Mouse (Mus musculus) neural tube, embryonic 13.5 days (tissue): Measurements from ENCODE around the gene Sp2. TPM values are rescaled to one million over a fixed set of nuclear protein-coding genes. Genes with fewer than 3 reads are reported as not detected.

Experiments
- ATAC-seq: fragments of 200-750 bp; cut with Nextera tagmentation; 2 replicates; pipeline ENCODE4 v1.8.0; 2017; ENCODE audit warnings: low read depth, mild to moderate bottlenecking, moderate TSS enrichment, moderate library complexity
- H3K27ac ChIP-seq: fragments of 300-500 bp; sonication (generic); replicated peaks from 2 replicates; pipeline ENCODE4 v1.5.1; 2015; ENCODE audit warnings: moderate library complexity, mild to moderate bottlenecking, inconsistent platforms
- H3K27me3 ChIP-seq: fragments of 300-500 bp; sonication (generic); 2 replicates; pipeline ENCODE4 v1.6.1; 2015; ENCODE audit warnings: mild to moderate bottlenecking, inconsistent platforms
- H3K36me3 ChIP-seq: fragments of 300-500 bp; sonication (generic); 2 replicates; pipeline ENCODE4 v1.6.1; 2015; ENCODE audit warnings: mild to moderate bottlenecking, inconsistent platforms
- H3K4me1 ChIP-seq: fragments of 300-500 bp; sonication (generic); replicated peaks from 2 replicates; pipeline ENCODE4 v1.6.1; 2015; ENCODE audit warnings: inconsistent platforms
- H3K4me2 ChIP-seq: fragments of 300-500 bp; sonication (generic); 2 replicates; pipeline ENCODE4 v1.6.1; 2015; ENCODE audit warnings: inconsistent platforms, mild to moderate bottlenecking, moderate library complexity
- H3K4me3 ChIP-seq: fragments of 300-500 bp; sonication (generic); 2 replicates; pipeline ENCODE4 v1.5.1; 2015; ENCODE audit warnings: mild to moderate bottlenecking, inconsistent platforms
- H3K9ac ChIP-seq: fragments of 300-500 bp; sonication (generic); 2 replicates; pipeline ENCODE4 v1.6.1; 2015; ENCODE audit warnings: moderate library complexity, mild to moderate bottlenecking, inconsistent platforms
- H3K9me3 ChIP-seq: fragments of 300-500 bp; sonication (generic); 2 replicates; pipeline ENCODE4 v1.6.1; 2016; ENCODE audit warnings: inconsistent platforms
- WGBS: fragments of 180-500 bp; shearing (Covaris S2); methylation state at CpG from one replicate; pipeline ENCODE4 v1.1.7; 2015; 5-methylcytosine and 5-hydroxymethylcytosine counted together
- polyA plus RNA-seq: library from polyadenylated mRNA; unstranded; fragments of >200 nt; fragmentation: Nextera tagmentation; extraction: Ambion mirVana; gene quantifications from 2 replicates; pipeline ENCODE4 v1.2.1, GENCODE M21; 2015

The Sp2 gene
- polyA plus RNA-seq, 1 experiment from 2014 or later, result 15.9 TPM

DNA sequence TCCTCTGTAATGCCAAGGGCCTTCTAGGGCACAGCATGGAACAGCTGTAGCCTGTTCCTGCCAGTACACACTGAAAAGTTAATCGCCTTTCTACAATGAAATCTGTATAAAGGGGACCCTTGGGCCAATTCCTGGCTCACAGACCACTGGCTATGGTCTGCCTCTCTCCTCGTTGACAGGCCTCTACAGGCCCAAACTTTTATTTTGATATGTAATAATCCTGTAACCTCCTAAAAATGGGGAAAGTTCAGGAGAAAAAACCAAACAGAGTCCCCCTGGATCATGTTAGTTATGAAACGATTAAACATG lies 6.4 kb downstream of the Sp2 start:
- Histone ChIP-seq H3K27me3 (no peaks in the 10 kb centered on the region), H3K4me1 (peaks cover 52% of the 10 kb centered on the region)
- 40% methylated on average over 3 of the region's 3 CpGs for WGBS

DNA sequence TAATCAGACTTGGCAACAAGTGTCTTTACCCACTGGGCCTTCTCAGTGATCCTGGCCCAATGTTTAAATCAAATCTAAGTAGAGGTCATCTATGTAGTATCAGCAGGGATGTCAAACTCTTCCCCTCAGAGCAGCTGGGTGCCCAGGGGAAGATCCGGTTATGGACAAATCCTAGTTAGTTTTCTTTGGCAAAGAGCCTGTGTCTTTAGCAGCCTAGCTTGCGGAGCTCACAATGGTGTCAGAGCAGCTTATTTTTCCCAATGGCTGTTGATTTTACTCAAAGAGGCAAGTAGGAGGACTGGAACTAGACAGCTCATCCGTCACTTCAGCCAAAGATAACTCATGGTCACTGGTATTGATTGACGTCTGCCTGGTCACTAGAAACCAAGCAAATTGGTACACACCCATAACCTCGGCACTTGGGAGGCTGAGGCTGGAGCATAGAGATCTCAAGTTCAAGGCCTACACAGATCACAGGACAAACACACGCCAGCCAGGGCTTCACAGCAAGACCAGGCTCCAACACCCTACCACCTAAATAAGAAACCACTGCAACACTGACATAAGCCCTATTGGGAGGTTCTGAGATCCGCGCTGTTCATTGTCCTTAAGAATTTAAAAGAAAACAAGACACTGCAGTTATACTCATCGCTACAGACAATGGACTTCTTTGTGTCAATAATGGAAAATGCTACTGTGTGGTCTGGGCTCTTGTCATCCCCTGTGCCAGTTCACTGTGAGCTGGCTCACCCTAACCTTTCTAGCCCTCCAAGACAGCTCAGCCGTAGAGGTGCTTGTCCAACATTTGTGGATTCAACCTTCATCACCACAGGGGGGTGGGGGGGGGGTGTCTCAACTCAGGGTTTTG lies 7.0 kb downstream of the Sp2 start:
- H3K4me2 ChIP-seq, result peak overlapping the region; percentile 84
- H3K4me3 ChIP-seq, result peak overlapping the region; percentile 85
- H3K27ac ChIP-seq, result peak overlapping the region; percentile 98
- peaks cover 52% of the 10 kb centered on the region for H3K4me1 ChIP-seq
- ATAC-seq, result no peak
- peak overlapping the region; percentile 94 for H3K9ac ChIP-seq
- 70% methylated on average over 10 of the region's 10 CpGs for WGBS
- H3K9me3 ChIP-seq, result no peaks in the 10 kb centered on the region
- H3K27me3 ChIP-seq, result no peaks in the 10 kb centered on the region
- no peaks in the 10 kb centered on the region for H3K36me3 ChIP-seq

More for the DNA sequence above, 6.4 kb downstream of the Sp2 start:
- ATAC-seq, result no peak
- no peaks in the 10 kb centered on the region for H3K9me3 ChIP-seq
- peak overlapping the region; percentile 84 for H3K4me2 ChIP-seq
- H3K4me3 ChIP-seq, result peak overlapping the region; percentile 85
- H3K27ac ChIP-seq, result peak overlapping the region; percentile 98
- H3K36me3 ChIP-seq, result no peaks in the 10 kb centered on the region
- H3K9ac ChIP-seq, result peak overlapping the region; percentile 94

DNA sequence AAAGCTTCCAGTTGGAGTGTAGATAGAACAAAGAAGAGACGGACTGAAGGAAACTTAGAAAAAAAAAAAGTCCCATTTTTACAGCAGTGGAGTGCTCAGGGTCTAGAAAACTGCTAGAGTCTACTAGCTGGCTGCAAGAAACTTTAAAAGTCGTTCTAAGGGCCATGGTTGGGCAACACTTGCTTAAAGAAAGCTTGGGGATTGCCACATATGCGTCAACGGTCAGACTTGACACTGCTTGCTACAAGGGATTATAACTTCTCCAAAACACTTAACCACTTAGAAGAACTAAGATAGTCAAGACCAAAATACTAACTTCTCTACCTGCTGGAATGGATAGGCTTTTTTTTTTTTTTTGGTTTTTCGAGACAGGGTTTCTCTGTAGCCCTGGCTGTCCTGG lies 7.9 kb downstream of the Sp2 start:
- ATAC-seq, result no peak
- Histone ChIP-seq H3K36me3 (no peaks in the 10 kb centered on the region), H3K4me2 (no peak overlapping the region), H3K9me3 (no peaks in the 10 kb centered on the region), H3K4me1 (peaks cover 58% of the 10 kb centered on the region), H3K4me3 (no peak overlapping the region), H3K9ac (no peak overlapping the region), H3K27me3 (no peaks in the 10 kb centered on the region), H3K27ac (no peak overlapping the region)
- 88% methylated on average over 5 of the region's 5 CpGs for WGBS

DNA sequence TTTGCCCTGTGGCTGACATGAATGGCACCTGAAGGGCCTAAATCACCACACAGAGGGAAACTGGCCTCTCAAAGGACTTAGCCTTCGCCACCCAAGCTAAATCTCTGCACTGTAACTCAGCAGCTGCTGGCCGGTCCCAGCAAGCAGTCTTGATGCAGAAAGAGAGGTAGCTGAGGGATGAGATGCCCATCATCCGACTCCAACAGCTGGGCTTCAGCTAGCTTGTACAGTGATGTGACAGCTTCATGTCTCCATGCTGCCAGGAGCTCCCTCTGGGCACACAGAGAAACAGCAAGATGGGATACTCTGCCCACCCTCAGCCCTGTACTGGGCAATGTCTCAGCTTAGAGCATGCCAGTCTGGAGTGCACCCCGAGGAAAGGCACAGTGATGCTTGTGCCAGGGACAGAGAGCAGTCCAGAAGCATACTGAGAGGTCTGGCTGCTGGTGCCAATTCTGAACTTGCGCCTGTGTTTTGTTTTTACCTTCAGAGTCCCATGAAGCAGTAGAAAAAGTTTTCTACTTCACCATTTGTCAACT lies 9.3 kb downstream of the Sp2 start:
- ATAC-seq, result no peak
- Histone ChIP-seq H3K36me3 (no peaks in the 10 kb centered on the region), H3K27ac (peak overlapping the region; percentile 57), H3K9me3 (no peaks in the 10 kb centered on the region), H3K4me1 (peaks cover 65% of the 10 kb centered on the region), H3K27me3 (no peaks in the 10 kb centered on the region), H3K4me2 (no peak overlapping the region), H3K9ac (peak overlapping the region; percentile 51), H3K4me3 (no peak overlapping the region)
- 82% methylated on average over 5 of the region's 5 CpGs for WGBS

DNA sequence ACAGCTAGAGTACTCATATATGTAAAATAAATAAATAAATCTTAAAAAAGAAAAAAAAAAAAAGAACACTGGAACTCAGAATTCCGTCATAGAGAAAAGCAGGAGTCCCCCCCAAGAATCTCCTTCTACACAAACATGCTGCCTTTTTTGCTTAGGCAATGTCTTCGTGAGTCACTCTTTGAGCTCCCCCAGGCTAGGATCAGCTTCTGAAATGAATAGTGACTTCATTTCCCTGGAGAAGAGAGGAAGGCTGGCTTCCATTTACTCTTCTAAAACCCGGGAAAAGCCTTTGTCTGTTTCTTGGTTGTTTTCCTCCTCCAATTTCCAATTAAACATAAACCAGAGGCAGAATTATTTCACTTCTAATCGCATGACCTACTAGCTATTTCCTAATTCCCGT lies 9.9 kb downstream of the Sp2 start:
- H3K9me3 ChIP-seq, result no peaks in the 10 kb centered on the region
- no peak overlapping the region for H3K4me3 ChIP-seq
- peak overlapping the region; percentile 51; the same call in 1 of the 2 replicates for H3K9ac ChIP-seq
- H3K4me2 ChIP-seq, result peak overlapping the region; percentile 1; the same call in 1 of the 2 replicates
- no peaks in the 10 kb centered on the region for H3K27me3 ChIP-seq
- no peak for ATAC-seq
- H3K27ac ChIP-seq, result peak overlapping the region; percentile 57; the same call in 1 of the 2 replicates
- peaks cover 65% of the 10 kb centered on the region for H3K4me1 ChIP-seq
- H3K36me3 ChIP-seq, result no peaks in the 10 kb centered on the region
- WGBS, result 73% methylated on average over 5 of the region's 5 CpGs

DNA sequence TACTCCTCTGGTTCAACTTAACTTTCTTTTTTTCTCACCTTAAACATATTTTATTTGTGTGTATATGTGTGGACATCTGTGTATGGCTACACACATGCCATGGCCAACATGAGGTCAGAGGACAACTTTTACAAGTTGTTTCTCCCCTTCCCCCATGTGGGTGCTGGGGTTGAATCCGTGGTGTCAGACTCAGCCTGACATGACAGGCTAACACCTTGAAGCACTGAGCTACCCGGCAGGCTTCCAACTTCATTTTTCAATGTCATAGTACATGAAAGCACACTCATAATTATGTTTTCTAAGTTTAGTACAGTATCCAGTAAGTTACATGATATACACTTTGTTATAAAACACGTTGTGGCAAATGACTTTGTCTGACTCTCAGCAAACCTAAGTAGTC lies 12.4 kb downstream of the Sp2 start:
- Histone ChIP-seq H3K4me1 (peaks cover 50% of the 10 kb centered on the region), H3K27ac (0 out of 2 replicates have a peak overlapping the region, but pooled peaks have one; percentile 49), H3K9me3 (no peaks in the 10 kb centered on the region), H3K36me3 (no peaks in the 10 kb centered on the region), H3K4me3 (no peak overlapping the region), H3K9ac (no peak overlapping the region), H3K4me2 (no peak overlapping the region), H3K27me3 (no peaks in the 10 kb centered on the region)
- no peak for ATAC-seq
- 86% methylated on average over 3 of the region's 3 CpGs for WGBS

DNA sequence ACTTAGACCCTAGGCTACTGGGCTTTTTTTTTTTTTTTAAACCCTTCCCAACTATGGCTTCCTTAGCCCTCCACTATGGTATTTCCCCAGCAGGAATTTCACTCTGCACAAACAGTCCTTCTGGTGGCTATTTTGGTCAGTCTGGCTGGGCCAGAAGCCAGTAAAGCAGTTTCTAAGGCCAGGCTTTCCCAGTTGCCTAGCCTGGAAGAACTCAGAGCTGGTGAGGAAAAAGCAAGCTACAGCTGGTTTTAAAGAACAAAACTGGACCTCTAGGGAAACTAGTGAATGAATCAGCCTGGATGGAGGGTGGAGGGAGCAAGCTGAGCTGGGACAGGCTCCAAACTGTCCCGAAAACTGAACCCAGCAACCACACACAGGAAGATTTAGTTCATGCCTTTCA lies 13.0 kb downstream of the Sp2 start:
- no peaks in the 10 kb centered on the region for H3K36me3 ChIP-seq
- no peak for ATAC-seq
- H3K4me1 ChIP-seq, result peaks cover 45% of the 10 kb centered on the region
- no peak overlapping the region for H3K4me2 ChIP-seq
- no peaks in the 10 kb centered on the region for H3K27me3 ChIP-seq
- H3K27ac ChIP-seq, result peak overlapping the region; percentile 49
- WGBS, result 79% methylated on average over 1 of the region's 1 CpGs
- H3K9me3 ChIP-seq, result no peaks in the 10 kb centered on the region
- peak overlapping the region; percentile 41; the same call in 1 of the 2 replicates for H3K9ac ChIP-seq
- H3K4me3 ChIP-seq, result no peak overlapping the region

DNA sequence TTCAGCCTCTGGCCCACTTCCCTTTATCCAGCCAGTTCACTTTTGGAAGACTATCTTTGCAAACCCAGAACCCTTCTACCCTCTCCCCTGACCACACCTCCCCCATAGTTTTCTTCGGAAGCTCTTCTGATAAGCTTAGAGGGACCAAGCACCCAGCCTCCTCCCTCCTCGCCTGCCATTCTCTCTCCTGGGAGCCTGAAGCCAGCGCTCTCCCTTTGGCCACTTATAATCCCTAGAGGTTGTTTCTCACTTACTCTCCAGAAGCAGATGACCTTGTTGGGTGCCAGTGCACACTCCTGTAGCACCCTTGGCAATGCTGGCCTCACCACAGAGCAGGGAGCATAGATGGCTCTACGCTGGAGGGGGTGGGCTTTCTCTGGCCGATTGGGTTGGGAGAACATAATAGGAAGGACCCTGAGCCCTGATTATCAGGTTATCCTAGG lies 13.5 kb downstream of the Sp2 start:
- no peaks in the 10 kb centered on the region for H3K9me3 ChIP-seq
- H3K4me2 ChIP-seq, result no peak overlapping the region
- no peak overlapping the region for H3K4me3 ChIP-seq
- H3K9ac ChIP-seq, result no peak overlapping the region
- H3K36me3 ChIP-seq, result no peaks in the 10 kb centered on the region
- no peak for ATAC-seq
- H3K4me1 ChIP-seq, result peaks cover 45% of the 10 kb centered on the region
- peak overlapping the region; percentile 49 for H3K27ac ChIP-seq
- H3K27me3 ChIP-seq, result no peaks in the 10 kb centered on the region
- 74% methylated on average over 5 of the region's 5 CpGs for whole genome bisulfite sequencing

DNA sequence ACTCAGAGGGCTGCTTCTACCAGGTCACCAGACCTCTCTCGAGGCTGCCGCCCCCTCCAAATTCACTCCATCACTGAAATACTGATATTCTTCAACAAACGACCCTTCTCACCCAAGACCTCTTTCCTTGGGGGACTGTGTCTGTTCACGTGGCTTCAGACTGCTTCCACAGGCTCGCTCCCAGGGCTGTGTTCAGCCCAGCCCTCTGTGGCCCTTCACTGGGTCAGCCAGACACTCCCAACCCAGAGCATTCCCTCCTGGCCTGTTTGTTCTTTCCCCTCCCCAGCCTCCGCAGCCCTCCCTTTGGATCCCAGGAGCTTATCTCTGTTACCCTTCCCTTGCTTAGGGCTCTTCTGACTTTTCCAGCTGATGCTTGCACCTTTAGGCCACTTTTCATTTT lies 14.3 kb downstream of the Sp2 start:
- peaks cover 38% of the 10 kb centered on the region for H3K4me1 ChIP-seq
- no peaks in the 10 kb centered on the region for H3K27me3 ChIP-seq
- ATAC-seq, result no peak
- H3K27ac ChIP-seq, result no peak overlapping the region
- no peak overlapping the region for H3K9ac ChIP-seq
- no peak overlapping the region for H3K4me3 ChIP-seq
- WGBS, result 74% methylated on average over 6 of the region's 6 CpGs
- no peaks in the 10 kb centered on the region for H3K36me3 ChIP-seq
- H3K9me3 ChIP-seq, result no peaks in the 10 kb centered on the region
- H3K4me2 ChIP-seq, result no peak overlapping the region

DNA sequence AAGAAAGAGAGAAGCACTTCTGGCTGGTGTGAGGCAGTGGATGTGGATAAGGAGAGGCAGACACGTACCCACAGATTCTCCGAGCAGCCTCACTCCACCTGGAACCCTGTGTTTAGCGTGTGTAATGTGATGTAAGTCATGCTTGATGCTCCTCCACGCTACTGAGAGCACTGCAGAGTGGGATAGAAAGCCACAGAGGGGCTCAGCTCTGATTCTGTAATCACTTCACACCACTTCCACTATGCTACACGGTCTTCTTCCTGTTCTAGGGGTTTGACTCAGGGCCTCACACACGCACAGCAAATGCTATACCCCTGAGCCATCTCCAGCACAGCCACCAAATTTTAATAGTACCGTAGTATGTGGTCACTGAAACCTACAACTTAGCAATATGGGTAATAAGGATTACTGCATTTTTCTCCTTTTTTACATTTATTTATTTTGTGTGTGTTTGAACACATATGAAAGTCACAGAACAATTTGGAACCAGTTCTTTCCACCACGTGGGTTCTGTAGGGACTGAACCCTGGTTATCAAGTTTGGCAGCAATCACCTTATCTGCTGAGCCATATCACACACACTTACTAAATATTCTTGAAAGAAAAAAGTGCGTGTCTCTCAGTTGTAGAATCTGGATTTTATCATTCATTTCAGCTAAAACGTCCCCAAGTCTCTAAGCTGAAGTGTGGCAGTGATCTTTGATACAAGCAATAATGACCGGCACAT lies 15.1 kb downstream of the Sp2 start:
- 92% methylated on average over 11 of the region's 11 CpGs for WGBS
- 0 out of 2 replicates have a peak overlapping the region, but pooled peaks have one; percentile 17 for H3K9ac ChIP-seq
- H3K36me3 ChIP-seq, result peaks cover 5% of the 10 kb centered on the region
- peaks cover 35% of the 10 kb centered on the region for H3K4me1 ChIP-seq
- H3K4me2 ChIP-seq, result 0 out of 2 replicates have a peak overlapping the region, but pooled peaks have one; percentile 1
- H3K27me3 ChIP-seq, result no peaks in the 10 kb centered on the region
- H3K9me3 ChIP-seq, result no peaks in the 10 kb centered on the region
- no peak overlapping the region for H3K4me3 ChIP-seq
- no peak for ATAC-seq
- no peak overlapping the region; the same call in 1 of the 2 replicates for H3K27ac ChIP-seq

DNA sequence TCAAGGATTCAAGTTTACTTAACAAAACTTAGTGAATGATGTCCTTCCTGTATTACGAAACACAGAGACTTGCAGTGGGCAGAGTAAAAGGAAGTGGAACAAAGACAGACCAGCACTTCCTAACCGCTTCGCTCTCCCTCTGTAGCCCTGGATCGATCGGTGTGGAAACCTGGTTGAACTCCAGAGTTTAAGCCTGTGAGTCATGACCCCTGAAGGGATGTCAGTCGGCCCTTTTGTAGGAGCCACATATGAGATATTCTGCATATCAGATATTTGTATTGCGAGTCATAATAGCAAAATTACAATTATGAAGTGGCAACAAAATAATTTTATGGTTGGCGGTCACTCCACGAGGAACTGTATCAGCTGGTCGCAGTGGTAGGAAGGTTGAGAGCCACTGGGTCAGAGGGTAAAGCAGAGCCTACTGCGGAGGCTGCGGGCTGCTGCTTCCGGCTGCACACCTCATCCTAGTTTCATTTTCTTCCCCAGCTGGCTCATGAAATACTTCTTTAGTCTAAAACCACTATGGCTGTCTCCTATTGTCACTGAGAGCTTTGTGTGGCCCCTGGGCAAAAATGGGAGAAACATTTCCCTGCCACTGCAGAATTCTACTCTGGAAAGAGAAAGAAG lies 15.7 kb downstream of the Sp2 start:
- ATAC-seq, result no peak
- Histone ChIP-seq H3K4me1 (peaks cover 30% of the 10 kb centered on the region), H3K36me3 (peaks cover 12% of the 10 kb centered on the region), H3K4me3 (no peak overlapping the region), H3K4me2 (0 out of 2 replicates have a peak overlapping the region, but pooled peaks have one; percentile 1), H3K9ac (0 out of 2 replicates have a peak overlapping the region, but pooled peaks have one; percentile 17), H3K27me3 (no peaks in the 10 kb centered on the region), H3K27ac (no peak overlapping the region; the same call in 1 of the 2 replicates), H3K9me3 (no peaks in the 10 kb centered on the region)
- 90% methylated on average over 13 of the region's 13 CpGs for WGBS
